In genomic region chr9:110953550-110954461, GRCm38 (mm10) we compare ENCODE assay signal across 8 mouse cellular contexts. TPM values are rescaled to one million over a fixed set of nuclear protein-coding genes. Genes with fewer than 3 reads are reported as not detected.
DNase-seq lines count a peak whose midpoint lies in the region; ATAC-seq lines count a peak whose summit lies in the region.

No protein-coding gene starts in this region.

- peak overlapping the region; percentile 22; the same call in 1 of the 2 replicates for H3K9ac ChIP-seq in intestine, embryonic 14.5 days (ENCODE audit: low read length)

- no peak overlapping the region for H3K27ac ChIP-seq in intestine, embryonic 14.5 days (ENCODE audit: low read depth)

- H3K4me1 ChIP-seq in intestine, embryonic 14.5 days (replicated peaks; ENCODE audit: control insufficient read depth, insufficient read depth, low read length) = no peaks in the 10 kb centered on the region

- DNase-seq in adipocyte (ENCODE audit: low spot score) = peak; percentile 11
- DNase-seq in embryo, embryonic 10.5 days (ENCODE audit: low spot score) = peak; percentile 89
- peak; percentile 59 to 68 for DNase-seq in gastrocnemius, postnatal 36 days
- peak; percentile 88 for DNase-seq in intestine, embryonic 14.5 days (ENCODE audit: low spot score)
- peak; percentile 63 to 82 for DNase-seq in left cerebral cortex, postnatal 10 days (ENCODE audit: extremely low spot score in 1 of 2, low spot score in 2 of 2)
- DNase-seq in right cerebral cortex, postnatal 10 days (ENCODE audit: low spot score in 2 of 2) = peak; percentile 78 to 87
- peak; percentile 62 for DNase-seq in yolk sac, embryonic 10.5 days (ENCODE audit: low spot score)

- peak; percentile 73 for ATAC-seq in intestine, embryonic 14.5 days (replicated peaks; ENCODE audit: low FRiP score, low TSS enrichment, low read depth)
- peak; percentile 25 for ATAC-seq in megakaryocyte, adult 5-6 weeks (ENCODE audit: poor library complexity, severe bottlenecking)

- peaks cover 12% of the 10 kb centered on the region; the same call in 1 of the 2 replicates for H3K27me3 ChIP-seq in intestine, embryonic 14.5 days (replicated peaks; ENCODE audit: control insufficient read depth, insufficient read depth, low read length)

- peak overlapping the region; percentile 48 for H3K4me3 ChIP-seq in intestine, embryonic 14.5 days (ENCODE audit: low read depth, low read length)

- no peaks in the 10 kb centered on the region for H3K36me3 ChIP-seq in intestine, embryonic 14.5 days (ENCODE audit: control insufficient read depth, insufficient read depth, low read length)

- H3K9me3 ChIP-seq in intestine, embryonic 14.5 days (ENCODE audit: control insufficient read depth, low read length) = no peaks in the 10 kb centered on the region

- H3K4me2 ChIP-seq in intestine, embryonic 14.5 days (ENCODE audit: low read length) = peak overlapping the region; percentile 90

- intact Hi-C loops in gastrocnemius, postnatal 36 days (cut with DNase I) = loop anchor here (1.0 kb wide), 1 partner anchor 32 kb away; no protein-coding TSS in a partner anchor
- intact Hi-C loops in left cerebral cortex, postnatal 10 days (cut with DNase I) = no loop called here

- under 1% methylated on average over 44 of the region's 44 CpGs for WGBS in intestine, embryonic 14.5 days

RNA-seq across cellular contexts. Expression of gene Lrrc2, which starts 2.5 kb away (rescaled TPM):
- total RNA-seq in gastrocnemius, postnatal 36 days (2021) = 10 to 100 TPM; 45.8 to 73.6 TPM
- 0.12 and 0.27 TPM in 2 replicates for polyA plus RNA-seq in intestine, embryonic 14.5 days (2014; fragmentation: Nextera tagmentation; extraction: Ambion mirVana)
- 1 to 10 TPM in 1 of 2 experiments, under 1 TPM in 1; 0.92 to 1.6 TPM for total RNA-seq in left cerebral cortex, postnatal 10 days (2021)
- not detected in 2 replicates for total RNA-seq in megakaryocyte, adult 5-6 weeks (2015)
- 0.04 TPM in 1 of 2 replicates, not detected in the other for total RNA-seq in megakaryocyte, adult 5-6 weeks (2017)

RNA-seq across cellular contexts. Expression of gene Tdgf1, which starts 7.8 kb away (rescaled TPM):
- not detected for total RNA-seq in gastrocnemius, postnatal 36 days (2021)
- polyA plus RNA-seq in intestine, embryonic 14.5 days (2014; fragmentation: Nextera tagmentation; extraction: Ambion mirVana) = not detected in 2 replicates
- total RNA-seq in left cerebral cortex, postnatal 10 days (2021) = under 1 TPM in 1 of 2 experiments, not detected in 1; 0.39 TPM
- total RNA-seq in megakaryocyte, adult 5-6 weeks (2015) = not detected in 2 replicates
- not detected in 2 replicates for total RNA-seq in megakaryocyte, adult 5-6 weeks (2017)

RNA-seq across cellular contexts. Expression of gene Rtp3, which starts 36.6 kb away (rescaled TPM):
- 1 to 10 TPM in 1 of 2 experiments, under 1 TPM in 1; 0.54 to 1.3 TPM for total RNA-seq in gastrocnemius, postnatal 36 days (2021)
- polyA plus RNA-seq in intestine, embryonic 14.5 days (2014; fragmentation: Nextera tagmentation; extraction: Ambion mirVana) = 0.14 TPM in 1 of 2 replicates, not detected in the other
- total RNA-seq in left cerebral cortex, postnatal 10 days (2021) = under 1 TPM; 0.47 to 0.63 TPM
- not detected in 2 replicates for total RNA-seq in megakaryocyte, adult 5-6 weeks (2015)
- not detected in 2 replicates for total RNA-seq in megakaryocyte, adult 5-6 weeks (2017)

RNA-seq across cellular contexts. Expression of gene Fam240a, which starts 37.1 kb away (rescaled TPM):
- total RNA-seq in gastrocnemius, postnatal 36 days (2021) = 1 to 10 TPM in 1 of 2 experiments, not detected in 1; 1.2 TPM
- not detected in 2 replicates for polyA plus RNA-seq in intestine, embryonic 14.5 days (2014; fragmentation: Nextera tagmentation; extraction: Ambion mirVana)
- not detected for total RNA-seq in left cerebral cortex, postnatal 10 days (2021)
- not detected in 2 replicates for total RNA-seq in megakaryocyte, adult 5-6 weeks (2015)
- total RNA-seq in megakaryocyte, adult 5-6 weeks (2017) = not detected in 2 replicates

Comparison
In these comparisons a context has a peak if more than half of its experiments do, and no peak if none do; other contexts are left out.
1. DNase-seq: peak in every context shown above with its lines; median percentile 89 in embryo, embryonic 10.5 days; 88 in intestine, embryonic 14.5 days; 82 in right cerebral cortex, postnatal 10 days; 72 in left cerebral cortex, postnatal 10 days; 64 in gastrocnemius, postnatal 36 days; 62 in yolk sac, embryonic 10.5 days; 11 in adipocyte.
2. RNA of gene Lrrc2, which starts 2.5 kb away (total RNA-seq): 45.8 to 73.6 TPM in gastrocnemius, postnatal 36 days; 0.92 to 1.6 TPM in left cerebral cortex, postnatal 10 days and 0.04 TPM in megakaryocyte, adult 5-6 weeks; every median in the first group is over 10 times any median in the second.